Mouse (Mus musculus): ENCODE results near the gene Phospho1.

DNA sequence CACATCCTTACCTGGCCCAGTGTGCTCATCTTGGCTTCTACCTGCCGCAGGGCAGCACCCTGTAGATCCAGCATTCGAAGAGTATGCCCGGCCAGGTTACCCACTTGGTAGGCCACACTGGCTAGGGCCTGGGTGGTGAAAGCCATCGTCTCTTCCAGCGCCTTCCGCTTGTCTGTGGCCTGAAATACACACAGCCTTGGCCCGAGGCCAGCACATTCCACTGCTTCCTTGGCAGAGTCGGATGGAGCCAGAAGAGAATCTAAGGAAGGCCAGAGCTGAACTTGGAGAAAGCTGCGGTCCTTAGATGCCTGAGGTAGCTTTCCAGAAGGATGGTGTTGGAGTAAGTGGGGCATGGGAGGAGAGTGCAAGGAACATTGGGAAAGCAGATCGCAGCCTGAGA, 12.8 kb downstream of the Phospho1 start, which contains the start of gene Gngt2:
- TF ChIP-seq CTCF (IDR thresholded peaks at IDR 0.05; ENCODE audit: extremely low read depth, insufficient read depth, insufficient read length, insufficient replicate concordance) (no peak), POLR2A (IDR thresholded peaks at IDR 0.05; ENCODE audit: low read depth, low read length) (no peak)

All from spleen, adult 2 months (tissue).